Mouse (Mus musculus) kidney, embryonic 14.5 days (tissue): ENCODE data around the gene Pdcd7. TPM values are rescaled to one million over a fixed set of nuclear protein-coding genes. Genes with fewer than 3 reads are reported as not detected.

Source experiments
- ATAC-seq: fragments of 200-750 bp; cut with Nextera tagmentation; 2 replicates; pipeline ENCODE4 v1.8.0; 2017; ENCODE audit warnings: moderate number of reproducible peaks, mild to moderate bottlenecking, moderate TSS enrichment, moderate library complexity; ENCODE audit not compliant: low FRiP score, low TSS enrichment
- H3K27ac ChIP-seq: fragments of 300-500 bp; sonication (generic); 2 replicates; pipeline ENCODE4 v1.5.1; 2014; ENCODE audit warnings: low read depth, mild to moderate bottlenecking, low read length, moderate library complexity, mixed read lengths
- H3K27me3 ChIP-seq: fragments of 300-500 bp; sonication (generic); 2 replicates; pipeline ENCODE4 v1.6.1; 2014; ENCODE audit warnings: mild to moderate bottlenecking, low read length; ENCODE audit not compliant: control insufficient read depth, insufficient read depth
- H3K36me3 ChIP-seq: fragments of 300-500 bp; sonication (generic); 2 replicates; pipeline ENCODE4 v1.6.1; 2014; ENCODE audit warnings: low read length, mixed read lengths; ENCODE audit not compliant: control insufficient read depth, insufficient read depth
- H3K4me1 ChIP-seq: fragments of 300-500 bp; sonication (generic); 2 replicates; pipeline ENCODE4 v1.6.1; 2014; ENCODE audit warnings: low read length, mixed read lengths; ENCODE audit not compliant: control insufficient read depth, insufficient read depth
- H3K4me2 ChIP-seq: fragments of 300-500 bp; sonication (generic); replicated peaks from 2 replicates; pipeline ENCODE4 v1.6.1; 2014; ENCODE audit warnings: low read depth, mild to moderate bottlenecking, low read length
- H3K4me3 ChIP-seq: fragments of 300-500 bp; sonication (generic); 2 replicates; pipeline ENCODE4 v1.5.1; 2014; ENCODE audit warnings: mild to moderate bottlenecking, low read length
- H3K9ac ChIP-seq: fragments of 300-500 bp; sonication (generic); 2 replicates; pipeline ENCODE4 v1.6.1; 2014; ENCODE audit warnings: low read depth, mild to moderate bottlenecking, low read length, moderate library complexity
- H3K9me3 ChIP-seq: fragments of 300-500 bp; sonication (generic); 2 replicates; pipeline ENCODE4 v1.6.1; 2016; ENCODE audit warnings: low read length; ENCODE audit not compliant: control insufficient read depth
- WGBS: fragments of 180-500 bp; shearing (Covaris S2); extraction: QIAGEN DNeasy Blood & Tissue Kit; methylation state at CpG from one replicate; pipeline ENCODE4 v1.1.7; 2014; 5-methylcytosine and 5-hydroxymethylcytosine counted together
- polyA plus RNA-seq: library from polyadenylated mRNA; unstranded; fragments of >200 nt; fragmentation: Nextera tagmentation; extraction: Ambion mirVana; gene quantifications from 2 replicates; pipeline ENCODE4 v1.2.1, GENCODE M21; 2014

The Pdcd7 gene
- polyA plus RNA-seq, 1 experiment from 2014 or later: 15.2 TPM

- H3K4me1 ChIP-seq: peaks cover 14% of the 10 kb centered on the region; the same call in 1 of the 2 replicates
- no peak for ATAC-seq
- H3K27ac ChIP-seq: no peak overlapping the region
- no peaks in the 10 kb centered on the region for H3K27me3 ChIP-seq
- no peak overlapping the region for H3K4me3 ChIP-seq
- H3K9ac ChIP-seq: no peak overlapping the region
- WGBS: 43% methylated on average over 3 of the region's 3 CpGs
- H3K4me2 ChIP-seq: no peak overlapping the region
- H3K9me3 ChIP-seq: no peaks in the 10 kb centered on the region
- no peaks in the 10 kb centered on the region for H3K36me3 ChIP-seq
Measured at GRCm38 (mm10) chr9:65384276-65384675, 38.4 kb downstream of the Pdcd7 start.

GRCm38 (mm10) chr9:65386373-65387140 lies 40.7 kb downstream of the Pdcd7 start:
- no peaks in the 10 kb centered on the region for H3K9me3 ChIP-seq
- ATAC-seq: peak; percentile 84
- 12% methylated on average over 8 of the region's 8 CpGs for WGBS
- H3K27ac ChIP-seq: peak overlapping the region; percentile 60
- H3K36me3 ChIP-seq: no peaks in the 10 kb centered on the region
- peaks cover 17% of the 10 kb centered on the region for H3K27me3 ChIP-seq
- H3K9ac ChIP-seq: no peak overlapping the region
- H3K4me2 ChIP-seq: no peak overlapping the region
- H3K4me3 ChIP-seq: no peak overlapping the region
- H3K4me1 ChIP-seq: peaks cover 14% of the 10 kb centered on the region; the same call in 1 of the 2 replicates

GRCm38 (mm10) chr9:65390752-65391612 lies 45.1 kb downstream of the Pdcd7 start:
- Histone ChIP-seq H3K27ac (no peak overlapping the region), H3K9ac (peak overlapping the region; percentile 56), H3K9me3 (no peaks in the 10 kb centered on the region), H3K27me3 (peaks cover 23% of the 10 kb centered on the region), H3K4me1 (peaks cover 11% of the 10 kb centered on the region; the same call in 1 of the 2 replicates), H3K36me3 (no peaks in the 10 kb centered on the region), H3K4me2 (peak overlapping the region; percentile 75), H3K4me3 (peak overlapping the region; percentile 42)
- WGBS: 21% methylated on average over 80 of the region's 96 CpGs
- ATAC-seq: peak; percentile 59; the same call in 1 of the 2 replicates

- ATAC-seq: no peak
- H3K27ac ChIP-seq: no peak within 1 kb of the TSS
Measured at GRCm38 (mm10) chr9:65391613-65391964, 45.7 kb downstream of the Pdcd7 start, which contains the start of gene Kbtbd13. Gene Kbtbd13 (minus strand): TSS chr9:65391652.

GRCm38 (mm10) chr9:65392638-65393364 lies 46.9 kb downstream of the Pdcd7 start:
- peaks cover 2% of the 10 kb centered on the region; the same call in 1 of the 2 replicates for H3K4me1 ChIP-seq
- peaks cover 23% of the 10 kb centered on the region for H3K27me3 ChIP-seq
- WGBS: 27% methylated on average over 6 of the region's 6 CpGs
- ATAC-seq: peak; percentile 29; the same call in 1 of the 2 replicates
- H3K9me3 ChIP-seq: no peaks in the 10 kb centered on the region
- H3K9ac ChIP-seq: no peak overlapping the region
- H3K36me3 ChIP-seq: no peaks in the 10 kb centered on the region
- H3K4me3 ChIP-seq: no peak overlapping the region
- H3K27ac ChIP-seq: no peak overlapping the region
- H3K4me2 ChIP-seq: no peak overlapping the region

More at GRCm38 (mm10) chr9:65391613-65391964, 45.7 kb downstream of the Pdcd7 start, which contains the start of gene Kbtbd13:
- peaks cover 10% of the 10 kb centered on the region; the same call in 1 of the 2 replicates for H3K4me1 ChIP-seq
- H3K4me3 ChIP-seq: peak within 1 kb of the TSS; percentile 42
- no peaks in the 10 kb centered on the region for H3K9me3 ChIP-seq
- peaks cover 23% of the 10 kb centered on the region for H3K27me3 ChIP-seq
- peak within 1 kb of the TSS; percentile 56 for H3K9ac ChIP-seq
- peak within 1 kb of the TSS; percentile 75 for H3K4me2 ChIP-seq
- H3K36me3 ChIP-seq: no peaks in the 10 kb centered on the region
- WGBS: 33% methylated on average over 8 of the region's 8 CpGs

GRCm38 (mm10) chr9:65393606-65394005 lies 47.7 kb downstream of the Pdcd7 start:
- Histone ChIP-seq H3K9ac (no peak overlapping the region), H3K36me3 (no peaks in the 10 kb centered on the region), H3K4me2 (no peak overlapping the region), H3K9me3 (no peaks in the 10 kb centered on the region), H3K4me1 (peaks cover 2% of the 10 kb centered on the region; the same call in 1 of the 2 replicates), H3K4me3 (no peak overlapping the region), H3K27ac (no peak overlapping the region), H3K27me3 (peaks cover 23% of the 10 kb centered on the region)
- WGBS: 54% methylated on average over 2 of the region's 2 CpGs
- ATAC-seq: no peak

GRCm38 (mm10) chr9:65394360-65394759 lies 48.5 kb downstream of the Pdcd7 start:
- no peaks in the 10 kb centered on the region for H3K9me3 ChIP-seq
- no peak overlapping the region for H3K27ac ChIP-seq
- ATAC-seq: no peak
- H3K9ac ChIP-seq: no peak overlapping the region
- WGBS: 61% methylated on average over 2 of the region's 2 CpGs
- H3K36me3 ChIP-seq: no peaks in the 10 kb centered on the region
- H3K4me2 ChIP-seq: no peak overlapping the region
- H3K4me3 ChIP-seq: no peak overlapping the region
- H3K4me1 ChIP-seq: peaks cover 2% of the 10 kb centered on the region; the same call in 1 of the 2 replicates
- H3K27me3 ChIP-seq: peaks cover 23% of the 10 kb centered on the region

GRCm38 (mm10) chr9:65398279-65398678 lies 52.4 kb downstream of the Pdcd7 start, which contains the start of gene Rasl12:
Gene Rasl12 (plus strand): TSS chr9:65398506.
- no peak within 1 kb of the TSS for H3K27ac ChIP-seq
- peak within 1 kb of the TSS; percentile 57 for H3K4me3 ChIP-seq
- H3K9me3 ChIP-seq: no peaks in the 10 kb centered on the region
- no peaks in the 10 kb centered on the region for H3K27me3 ChIP-seq
- peak; percentile 90 for ATAC-seq
- H3K36me3 ChIP-seq: no peaks in the 10 kb centered on the region
- peak within 1 kb of the TSS; percentile 59 for H3K9ac ChIP-seq
- under 1% methylated on average over 24 of the region's 24 CpGs for WGBS
- no peaks in the 10 kb centered on the region for H3K4me1 ChIP-seq
- peak within 1 kb of the TSS; percentile 74 for H3K4me2 ChIP-seq
